Mouse (Mus musculus) G1E (cell line): ENCODE measurements at regions not wholly inside any gene's neighbourhood (a gene's known extent, or its start where the extent isn't known, plus 50 kb on each side); places are given as distances from the start of the nearest gene placed in this dataset.

Experiments used
- CTCF ChIP-seq: IDR thresholded peaks from 2 replicates; pipeline ENCODE4 v1.5.1; 2012; ENCODE audit warnings: low read depth, low read length, inconsistent platforms, mixed read lengths
- GATA1 ChIP-seq: IDR thresholded peaks from 2 replicates; pipeline ENCODE4 v1.6.1; 2012; ENCODE audit warnings: borderline replicate concordance, low read length, inconsistent platforms, mixed read lengths
- GATA2 ChIP-seq: IDR thresholded peaks from 2 replicates; pipeline ENCODE4 v1.6.1; 2012; ENCODE audit warnings: low read depth, low read length, inconsistent platforms, borderline replicate concordance

- TF ChIP-seq CTCF, result no peak
- TF ChIP-seq GATA1, result no peak
- TF ChIP-seq GATA2, result no peak
These were observed 150.7 kb upstream of the F930015N05Rik start for GRCm38 (mm10) chr11:64587034-64587710.
